Mouse (Mus musculus): ENCODE measurements at regions not wholly inside any gene's neighbourhood (a gene's known extent, or its start where the extent isn't known, plus 50 kb on each side); places are given as distances from the start of the nearest gene placed in this dataset.

DNA sequence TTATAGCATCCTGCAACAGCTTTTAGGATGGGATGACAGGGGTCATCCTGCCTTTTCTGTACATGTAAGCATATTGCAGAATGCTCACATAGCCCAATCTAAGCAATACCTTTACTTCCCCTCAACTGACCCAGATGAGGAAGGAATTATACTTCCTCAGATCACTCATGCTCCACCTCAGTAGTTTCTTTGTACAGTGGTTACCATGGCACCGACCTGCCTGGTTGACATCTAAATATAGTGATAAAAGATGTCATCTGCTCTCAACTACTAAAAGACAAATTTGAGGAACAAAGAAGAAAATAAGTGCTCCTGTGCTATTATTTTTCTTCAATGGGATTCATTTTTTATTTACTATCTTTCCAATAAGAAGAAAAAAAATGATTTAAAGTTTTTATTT is 994.6 kb upstream of the Gm37988 start:
- Histone ChIP-seq H3K9ac (no peak overlapping the region), H3K36me3 (no peaks in the 10 kb centered on the region), H3K27ac (no peak overlapping the region), H3K4me3 (no peak overlapping the region), H3K27me3 (replicated peaks) (no peaks in the 10 kb centered on the region), H3K4me2 (replicated peaks) (no peak overlapping the region), H3K4me1 (no peaks in the 10 kb centered on the region), H3K9me3 (no peaks in the 10 kb centered on the region)
- 82% methylated on average over 1 of the region's 1 CpGs for WGBS
- no peak for ATAC-seq (ENCODE audit: low FRiP score, low read depth)

DNA sequence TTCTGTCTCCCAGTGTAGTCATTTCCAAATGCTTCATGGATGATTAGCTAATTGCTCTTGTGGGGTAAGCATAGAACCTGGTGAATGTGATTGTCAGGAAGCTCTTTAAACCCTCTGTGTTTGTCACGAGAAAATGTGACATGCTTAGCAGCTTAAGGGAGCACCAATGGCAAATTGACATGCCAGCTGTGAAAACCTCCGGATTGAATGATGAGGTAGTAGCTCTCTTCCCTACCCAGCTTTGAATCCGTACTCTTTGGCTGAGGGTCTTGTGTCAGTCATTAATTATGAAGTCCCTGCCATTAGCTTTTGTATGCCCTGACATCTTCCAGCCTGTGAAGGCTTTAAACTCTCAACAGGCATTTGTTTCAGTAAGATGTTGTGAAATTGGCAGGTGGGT is 965.7 kb upstream of the Gm37988 start:
- ATAC-seq (ENCODE audit: low FRiP score, low read depth), result peak; percentile 41; the same call in 1 of the 2 replicates
- 11% methylated on average over 3 of the region's 3 CpGs for WGBS

More for the DNA sequence above, 965.7 kb upstream of the Gm37988 start:
- Histone ChIP-seq H3K27ac (no peak overlapping the region), H3K4me2 (replicated peaks) (no peak overlapping the region), H3K4me1 (no peaks in the 10 kb centered on the region), H3K36me3 (no peaks in the 10 kb centered on the region), H3K4me3 (no peak overlapping the region), H3K9ac (no peak overlapping the region), H3K9me3 (no peaks in the 10 kb centered on the region), H3K27me3 (replicated peaks) (no peaks in the 10 kb centered on the region)
